Mouse (Mus musculus) liver, postnatal 0 days (tissue): ENCODE measurements at regions not wholly inside any gene's neighbourhood (a gene's known extent, or its start where the extent isn't known, plus 50 kb on each side); places are given as distances from the start of the nearest gene placed in this dataset.

Experiments
- ATAC-seq: fragments of 200-750 bp; cut with Nextera tagmentation; 2 replicates; pipeline ENCODE4 v1.8.0; 2017; ENCODE audit warnings: mild to moderate bottlenecking, moderate library complexity
- DNase-seq: peaks from one replicate; pipeline ENCODE4 v3.0.0-alpha.2; 2016
- H3K27ac ChIP-seq: fragments of 300-500 bp; sonication (generic); 2 replicates; pipeline ENCODE4 v1.5.1; 2014; ENCODE audit warnings: antibody characterized with exemption, moderate library complexity, mild to moderate bottlenecking, low read depth
- H3K27me3 ChIP-seq: fragments of 300-500 bp; sonication (generic); 2 replicates; pipeline ENCODE4 v1.6.1; 2014; ENCODE audit warnings: low read length, control low read depth, mixed read lengths; ENCODE audit not compliant: insufficient read depth
- H3K36me3 ChIP-seq: fragments of 300-500 bp; sonication (generic); replicated peaks from 2 replicates; pipeline ENCODE4 v1.6.1; 2014; ENCODE audit warnings: mild to moderate bottlenecking, control low read depth, low read length, moderate library complexity, mixed read lengths; ENCODE audit not compliant: insufficient read depth
- H3K4me1 ChIP-seq: fragments of 300-500 bp; sonication (generic); 2 replicates; pipeline ENCODE4 v1.6.1; 2014; ENCODE audit warnings: antibody characterized with exemption, mild to moderate bottlenecking, control low read depth; ENCODE audit not compliant: insufficient read depth
- H3K4me2 ChIP-seq: fragments of 300-500 bp; sonication (generic); 2 replicates; pipeline ENCODE4 v1.6.1; 2014; ENCODE audit warnings: low read depth, mild to moderate bottlenecking, low read length, moderate library complexity, mixed read lengths
- H3K4me3 ChIP-seq: fragments of 300-500 bp; sonication (generic); 2 replicates; pipeline ENCODE4 v1.5.1; 2014; ENCODE audit warnings: low read depth, low read length
- H3K9ac ChIP-seq: fragments of 300-500 bp; sonication (generic); replicated peaks from 2 replicates; pipeline ENCODE4 v1.6.1; 2014; ENCODE audit warnings: mild to moderate bottlenecking, moderate library complexity
- H3K9me3 ChIP-seq: fragments of 300-500 bp; sonication (generic); 2 replicates; pipeline ENCODE4 v1.6.1; 2016; ENCODE audit warnings: mild to moderate bottlenecking, control low read depth, low read length, mixed read lengths
- CTCF ChIP-seq: sonication (generic); IDR thresholded peaks from 2 replicates; pipeline ENCODE4 v1.5.1; 2016; ENCODE audit warnings: antibody characterized with exemption, low read depth
- EP300 ChIP-seq: IDR thresholded peaks from 2 replicates; pipeline ENCODE4 v1.6.1; 2016; ENCODE audit warnings: antibody characterized with exemption, low read depth, mild to moderate bottlenecking
- WGBS: fragments of 180-500 bp; shearing (Covaris S2); extraction: QIAGEN DNeasy Blood & Tissue Kit; methylation state at CpG from one replicate; pipeline ENCODE4 v1.1.7; 2014; ENCODE audit not compliant: insufficient replicate concordance; 5-methylcytosine and 5-hydroxymethylcytosine counted together

DNA sequence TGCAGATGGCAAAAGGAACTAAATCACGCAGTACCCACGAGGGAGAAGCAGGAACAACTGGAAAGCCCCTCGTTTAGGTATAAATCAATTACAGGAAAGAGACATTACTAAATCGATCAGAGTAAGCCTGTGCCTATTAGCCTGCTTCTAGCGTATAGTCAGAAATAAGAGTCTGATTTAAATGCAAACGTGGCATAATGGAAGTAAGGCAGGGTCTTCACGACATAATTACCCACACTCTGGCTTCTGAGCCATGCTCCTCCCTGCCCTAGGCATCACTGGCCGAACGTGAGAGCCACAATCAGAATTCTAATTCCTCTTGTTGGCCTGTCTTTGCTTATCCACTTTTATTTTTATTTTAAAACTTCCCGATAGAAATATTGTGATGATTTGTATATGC is 139.0 kb upstream of the Ogfrl1 start:
- Histone ChIP-seq H3K4me3 (no peak overlapping the region), H3K9ac (no peak overlapping the region), H3K9me3 (peaks cover 2% of the 10 kb centered on the region; the same call in 1 of the 2 replicates), H3K36me3 (no peaks in the 10 kb centered on the region), H3K27ac (no peak overlapping the region), H3K4me2 (no peak overlapping the region), H3K27me3 (no peaks in the 10 kb centered on the region), H3K4me1 (no peaks in the 10 kb centered on the region)
- ATAC-seq (no peak), DNase-seq (no peak)
- WGBS, result 75% methylated on average over 10 of the region's 10 CpGs
- TF ChIP-seq EP300 (no peak), CTCF (no peak)

- Histone ChIP-seq H3K9ac (no peak overlapping the region), H3K4me2 (no peak overlapping the region), H3K4me3 (no peak overlapping the region), H3K9me3 (peaks cover 2% of the 10 kb centered on the region; the same call in 1 of the 2 replicates), H3K27me3 (no peaks in the 10 kb centered on the region), H3K27ac (no peak overlapping the region), H3K36me3 (no peaks in the 10 kb centered on the region), H3K4me1 (no peaks in the 10 kb centered on the region)
- no peak for ATAC-seq
- WGBS, result 62% methylated on average over 6 of the region's 6 CpGs
- TF ChIP-seq EP300, result no peak
- TF ChIP-seq CTCF, result no peak
- no peak for DNase-seq
Observed at GRCm38 (mm10) chr1:23538419-23538818, 140.8 kb upstream of the Ogfrl1 start.

- no peaks in the 10 kb centered on the region for H3K36me3 ChIP-seq
- H3K9ac ChIP-seq, result no peak overlapping the region
- no peak for DNase-seq
- no peak overlapping the region for H3K4me2 ChIP-seq
- 77% methylated on average over 7 of the region's 7 CpGs for WGBS
- H3K27ac ChIP-seq, result no peak overlapping the region
- TF ChIP-seq EP300 (no peak), CTCF (no peak)
- no peaks in the 10 kb centered on the region for H3K4me1 ChIP-seq
- H3K9me3 ChIP-seq, result no peaks in the 10 kb centered on the region
- no peak for ATAC-seq
- no peak overlapping the region for H3K4me3 ChIP-seq
- no peaks in the 10 kb centered on the region for H3K27me3 ChIP-seq
Observed at GRCm38 (mm10) chr1:23540594-23540993, 143.0 kb upstream of the Ogfrl1 start.

DNA sequence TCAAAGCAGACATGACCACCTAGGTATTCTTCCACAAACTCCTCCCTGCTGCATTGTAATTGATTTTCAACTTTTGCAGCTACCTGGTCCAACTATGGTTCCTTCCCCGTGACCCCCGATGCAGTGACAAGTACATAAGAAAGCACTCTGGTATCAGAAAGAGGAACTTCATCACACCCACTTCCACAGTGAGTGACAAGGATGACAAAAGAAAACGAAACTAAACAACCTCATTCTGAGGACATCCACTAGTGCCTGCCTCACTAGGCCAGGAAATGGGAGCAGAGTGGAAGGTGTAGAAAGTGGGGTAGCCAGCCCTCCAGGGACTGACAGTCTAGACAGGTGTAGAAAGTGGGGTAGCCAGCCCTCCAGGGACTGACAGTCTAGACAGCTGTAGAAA is 158.2 kb upstream of the Ogfrl1 start:
- DNase-seq, result no peak
- no peak for ATAC-seq
- H3K4me1 ChIP-seq, result no peaks in the 10 kb centered on the region
- 29% methylated on average over 3 of the region's 3 CpGs for WGBS
- TF ChIP-seq CTCF, result no peak
- TF ChIP-seq EP300, result no peak
- H3K9ac ChIP-seq, result no peak overlapping the region
- no peak overlapping the region for H3K4me2 ChIP-seq
- H3K9me3 ChIP-seq, result no peaks in the 10 kb centered on the region
- H3K4me3 ChIP-seq, result no peak overlapping the region
- no peaks in the 10 kb centered on the region for H3K27me3 ChIP-seq
- H3K36me3 ChIP-seq, result no peaks in the 10 kb centered on the region
- H3K27ac ChIP-seq, result no peak overlapping the region

- H3K9ac ChIP-seq, result no peak overlapping the region
- H3K4me2 ChIP-seq, result no peak overlapping the region
- no peaks in the 10 kb centered on the region for H3K36me3 ChIP-seq
- ATAC-seq (no peak), DNase-seq (no peak)
- no peaks in the 10 kb centered on the region for H3K4me1 ChIP-seq
- H3K27ac ChIP-seq, result no peak overlapping the region
- WGBS, result 71% methylated on average over 5 of the region's 5 CpGs
- H3K9me3 ChIP-seq, result no peaks in the 10 kb centered on the region
- no peak overlapping the region for H3K4me3 ChIP-seq
- no peaks in the 10 kb centered on the region for H3K27me3 ChIP-seq
- TF ChIP-seq CTCF (no peak), EP300 (no peak)
Observed at GRCm38 (mm10) chr1:23568106-23568505, 170.5 kb upstream of the Ogfrl1 start.

DNA sequence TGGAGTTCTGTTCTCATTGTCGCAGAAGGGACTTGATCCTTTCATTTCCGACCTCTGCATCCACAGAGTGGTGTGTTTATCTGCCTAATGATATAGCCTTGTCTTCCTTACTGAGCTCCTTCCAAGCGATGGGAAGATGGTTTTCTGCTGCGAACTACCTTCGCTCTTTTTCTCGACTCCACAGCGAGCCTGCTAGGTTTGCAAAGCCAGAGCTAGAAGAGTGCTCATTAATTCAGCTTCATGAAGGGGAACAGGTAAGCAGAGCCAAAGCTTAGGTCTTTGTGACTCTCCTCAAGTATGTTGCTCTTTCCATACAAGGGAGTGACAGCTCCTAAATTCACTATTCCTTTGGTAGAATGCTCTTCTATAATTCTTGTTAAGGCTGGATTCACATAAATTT is 176.9 kb upstream of the Ogfrl1 start:
- Histone ChIP-seq H3K4me2 (no peak overlapping the region), H3K27me3 (no peaks in the 10 kb centered on the region), H3K36me3 (no peaks in the 10 kb centered on the region), H3K9me3 (no peaks in the 10 kb centered on the region), H3K27ac (no peak overlapping the region), H3K4me3 (no peak overlapping the region), H3K9ac (no peak overlapping the region), H3K4me1 (no peaks in the 10 kb centered on the region)
- DNase-seq (no peak), ATAC-seq (no peak)
- WGBS, result 72% methylated on average over 7 of the region's 7 CpGs
- TF ChIP-seq CTCF (no peak), EP300 (no peak)

DNA sequence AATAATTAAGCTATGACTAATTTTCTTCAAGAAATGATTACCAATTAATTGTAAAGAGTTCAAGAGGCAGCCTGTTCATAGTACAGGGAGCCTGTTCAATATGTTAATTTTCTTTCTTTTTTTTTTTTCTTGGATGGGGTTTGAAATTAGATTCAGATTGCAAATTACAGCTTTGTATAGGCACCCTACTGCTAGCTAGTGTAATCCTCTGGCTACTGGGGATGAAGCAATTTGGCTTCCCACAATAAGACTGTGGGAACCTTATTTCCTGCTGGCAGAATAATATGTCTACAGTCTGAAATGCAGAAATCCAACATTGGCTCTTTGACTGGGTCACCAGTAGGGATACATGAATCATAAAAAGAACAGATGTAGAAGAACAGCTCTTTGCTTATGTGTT is 177.4 kb upstream of the Ogfrl1 start:
- TF ChIP-seq CTCF, result no peak
- no peak for TF ChIP-seq EP300
- H3K27ac ChIP-seq, result no peak overlapping the region
- H3K9me3 ChIP-seq, result no peaks in the 10 kb centered on the region
- H3K9ac ChIP-seq, result no peak overlapping the region
- no peak overlapping the region for H3K4me2 ChIP-seq
- no peaks in the 10 kb centered on the region for H3K36me3 ChIP-seq
- ATAC-seq, result no peak
- H3K27me3 ChIP-seq, result no peaks in the 10 kb centered on the region
- no peak for DNase-seq
- H3K4me1 ChIP-seq, result no peaks in the 10 kb centered on the region
- H3K4me3 ChIP-seq, result no peak overlapping the region
